In the genomic region with DNA sequence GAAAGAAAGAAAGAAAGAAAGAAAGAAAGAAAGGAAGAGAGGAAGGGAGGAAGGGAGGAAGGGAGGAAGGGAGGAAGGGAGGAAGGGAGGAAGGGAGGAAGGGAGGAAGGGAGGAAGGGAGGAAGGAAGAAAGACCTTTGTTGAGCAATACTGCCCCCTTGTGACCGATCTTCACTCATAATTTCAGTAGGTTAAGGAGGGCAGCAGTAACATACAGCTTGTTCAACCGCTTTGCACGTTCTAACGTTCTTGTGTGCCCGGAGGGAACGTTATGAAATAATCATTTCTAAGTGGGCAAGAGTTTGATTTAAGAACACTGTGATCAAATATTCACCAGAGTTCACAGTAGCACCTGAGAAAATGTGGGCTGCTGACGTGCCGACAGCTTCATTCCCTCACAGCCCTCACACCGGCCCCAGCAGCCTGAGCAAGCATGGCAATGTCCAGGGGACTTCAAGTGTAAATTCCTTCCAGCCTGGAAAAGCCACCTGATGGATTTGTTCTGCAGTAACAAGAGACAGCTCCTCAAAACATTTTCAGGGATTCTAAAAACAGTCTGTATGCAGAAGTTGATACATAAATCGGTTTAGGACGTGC, we compare ENCODE assay signal across 9 mouse cellular contexts. TPM values are rescaled to one million over a fixed set of nuclear protein-coding genes. Genes with fewer than 3 reads are reported as not detected.
A peak's percentile ranks its signal among the peaks of the same experiment; 100 is the strongest.
DNase-seq lines count a peak whose midpoint lies in the region; ATAC-seq and TF ChIP-seq lines count a peak whose summit lies in the region.
"Had no signal": no experiment of that assay in that cellular context is flagged by ENCODE, and none has a peak within 500 bp of the region (broad histone marks: within the 10 kb centered on the region; RNA-seq: fewer than 3 reads in every experiment).

No protein-coding gene starts in this region.

- 56% methylated on average over 11 of the region's 11 CpGs for WGBS in forebrain, postnatal 0 days
- WGBS in forebrain, embryonic 15.5 days: 58% methylated on average over 11 of the region's 11 CpGs
- WGBS in midbrain, postnatal 0 days: 48% methylated on average over 11 of the region's 11 CpGs
- WGBS in midbrain, embryonic 15.5 days: 54% methylated on average over 11 of the region's 11 CpGs
- 57% methylated on average over 11 of the region's 11 CpGs for WGBS in midbrain, embryonic 11.5 days

- intact Hi-C loops in heart, postnatal 10 days (cut with DNase I): loop anchor here (2.0 to 10.0 kb wide), 4 partner anchors 360 to 770 kb away; no protein-coding TSS in a partner anchor

- H3K4me1 ChIP-seq in forebrain, postnatal 0 days (ENCODE audit: insufficient read depth): no peaks in the 10 kb centered on the region
- H3K4me1 ChIP-seq in forebrain, embryonic 15.5 days: no peaks in the 10 kb centered on the region
- H3K4me1 ChIP-seq in midbrain, postnatal 0 days (ENCODE audit: insufficient read depth, low read length): no peaks in the 10 kb centered on the region
- H3K4me1 ChIP-seq in midbrain, embryonic 15.5 days: no peaks in the 10 kb centered on the region
- H3K4me1 ChIP-seq in midbrain, embryonic 11.5 days (ENCODE audit: control insufficient read depth, insufficient read depth, low read length): no peaks in the 10 kb centered on the region
- H3K4me1 ChIP-seq: stomach, embryonic 15.5 days had no signal

- peak; percentile 71 for TF ChIP-seq CTCF in forebrain, postnatal 0 days (IDR thresholded peaks at IDR 0.05; ENCODE audit: low read depth)
- TF ChIP-seq CTCF in midbrain, postnatal 0 days (IDR thresholded peaks at IDR 0.05): peak; percentile 77

- no peak overlapping the region for H3K27ac ChIP-seq in forebrain, postnatal 0 days (ENCODE audit: low read depth, low read length)
- H3K27ac ChIP-seq in forebrain, embryonic 15.5 days (replicated peaks): no peak overlapping the region
- no peak overlapping the region for H3K27ac ChIP-seq in midbrain, postnatal 0 days (ENCODE audit: low read depth, low read length)
- H3K27ac ChIP-seq in midbrain, embryonic 15.5 days: no peak overlapping the region
- H3K27ac ChIP-seq in midbrain, embryonic 11.5 days (ENCODE audit: low read depth, low read length): no peak overlapping the region
- H3K27ac ChIP-seq: stomach, embryonic 15.5 days had no signal

- H3K9ac ChIP-seq in forebrain, postnatal 0 days: no peak overlapping the region
- H3K9ac ChIP-seq in forebrain, embryonic 15.5 days (replicated peaks): no peak overlapping the region
- no peak overlapping the region for H3K9ac ChIP-seq in midbrain, postnatal 0 days (replicated peaks; ENCODE audit: low read length, poor library complexity, severe bottlenecking)
- H3K9ac ChIP-seq in midbrain, embryonic 15.5 days: no peak overlapping the region
- no peak overlapping the region for H3K9ac ChIP-seq in midbrain, embryonic 11.5 days (ENCODE audit: low read length)
- H3K9ac ChIP-seq: stomach, embryonic 15.5 days had no signal

- no peaks in the 10 kb centered on the region for H3K9me3 ChIP-seq in forebrain, postnatal 0 days (ENCODE audit: low read length)
- H3K9me3 ChIP-seq in forebrain, embryonic 15.5 days: no peaks in the 10 kb centered on the region
- no peaks in the 10 kb centered on the region for H3K9me3 ChIP-seq in midbrain, postnatal 0 days (ENCODE audit: low read length)
- H3K9me3 ChIP-seq in midbrain, embryonic 15.5 days: no peaks in the 10 kb centered on the region
- no peaks in the 10 kb centered on the region for H3K9me3 ChIP-seq in midbrain, embryonic 11.5 days (ENCODE audit: control insufficient read depth, low read length)
- H3K9me3 ChIP-seq: stomach, embryonic 15.5 days had no signal

- DNase-seq in forebrain, postnatal 0 days: peak; percentile 75
- DNase-seq in midbrain, postnatal 0 days (ENCODE audit: low spot score): peak; percentile 72
- DNase-seq in c-Kit-positive CD71-positive TER-119-negative erythroid progenitor cells, embryonic 14.5 days (ENCODE audit: low read depth): peak; percentile 43
- peak; percentile 40 to 68 for DNase-seq in heart, postnatal 10 days
- DNase-seq in midbrain, embryonic 11.5 days (ENCODE audit: low spot score, missing footprints): no peak

- no peaks in the 10 kb centered on the region for H3K27me3 ChIP-seq in forebrain, postnatal 0 days (ENCODE audit: insufficient read depth, low read length)
- no peaks in the 10 kb centered on the region for H3K27me3 ChIP-seq in forebrain, embryonic 15.5 days
- no peaks in the 10 kb centered on the region for H3K27me3 ChIP-seq in midbrain, postnatal 0 days (ENCODE audit: insufficient read depth, low read length)
- no peaks in the 10 kb centered on the region for H3K27me3 ChIP-seq in midbrain, embryonic 15.5 days (replicated peaks)
- H3K27me3 ChIP-seq in midbrain, embryonic 11.5 days (ENCODE audit: control insufficient read depth, insufficient read depth, low read length): no peaks in the 10 kb centered on the region
- H3K27me3 ChIP-seq: stomach, embryonic 15.5 days had no signal

- no peak overlapping the region for H3K4me3 ChIP-seq in forebrain, postnatal 0 days (ENCODE audit: low read depth, low read length)
- H3K4me3 ChIP-seq in forebrain, embryonic 15.5 days: no peak overlapping the region
- no peak overlapping the region for H3K4me3 ChIP-seq in midbrain, postnatal 0 days (ENCODE audit: low read depth, low read length)
- no peak overlapping the region for H3K4me3 ChIP-seq in midbrain, embryonic 15.5 days
- no peak overlapping the region for H3K4me3 ChIP-seq in midbrain, embryonic 11.5 days (ENCODE audit: low read depth, low read length)
- H3K4me3 ChIP-seq: stomach, embryonic 15.5 days had no signal

- no peaks in the 10 kb centered on the region for H3K36me3 ChIP-seq in forebrain, postnatal 0 days (ENCODE audit: insufficient read depth)
- H3K36me3 ChIP-seq in forebrain, embryonic 15.5 days: no peaks in the 10 kb centered on the region
- H3K36me3 ChIP-seq in midbrain, postnatal 0 days (ENCODE audit: insufficient read depth, low read length): no peaks in the 10 kb centered on the region
- H3K36me3 ChIP-seq in midbrain, embryonic 15.5 days (replicated peaks): no peaks in the 10 kb centered on the region
- H3K36me3 ChIP-seq in midbrain, embryonic 11.5 days (ENCODE audit: control insufficient read depth, insufficient read depth, low read length): no peaks in the 10 kb centered on the region
- H3K36me3 ChIP-seq: stomach, embryonic 15.5 days had no signal

- H3K4me2 ChIP-seq in forebrain, postnatal 0 days (ENCODE audit: low read depth): no peak overlapping the region
- no peak overlapping the region for H3K4me2 ChIP-seq in forebrain, embryonic 15.5 days (replicated peaks)
- H3K4me2 ChIP-seq in midbrain, postnatal 0 days (ENCODE audit: low read depth, low read length, poor library complexity, severe bottlenecking): no peak overlapping the region
- no peak overlapping the region for H3K4me2 ChIP-seq in midbrain, embryonic 15.5 days
- H3K4me2 ChIP-seq in midbrain, embryonic 11.5 days: no peak overlapping the region
- H3K4me2 ChIP-seq: stomach, embryonic 15.5 days had no signal

- no peak for ATAC-seq in forebrain, postnatal 0 days
- ATAC-seq in forebrain, embryonic 15.5 days (replicated peaks): no peak
- ATAC-seq in midbrain, postnatal 0 days (ENCODE audit: low FRiP score): no peak
- no peak for ATAC-seq in midbrain, embryonic 15.5 days (replicated peaks)
- peak; percentile 64 for ATAC-seq in megakaryocyte, adult 5-6 weeks (ENCODE audit: poor library complexity, severe bottlenecking)
- no peak for ATAC-seq in midbrain, embryonic 11.5 days (ENCODE audit: low FRiP score)

RNA-seq across cellular contexts. Expression of a gene that starts 26.2 kb away (rescaled TPM):
- total RNA-seq in forebrain, postnatal 0 days (2014; rRNA removed): 35.2 and 49.2 TPM in 2 replicates
- 54.0 and 59.1 TPM in 2 replicates for polyA plus RNA-seq in forebrain, postnatal 0 days (2015; fragmentation: Nextera tagmentation; extraction: Ambion mirVana)
- 71.5 and 72.4 TPM in 2 replicates for polyA plus RNA-seq in forebrain, embryonic 15.5 days (2015; fragmentation: Nextera tagmentation; extraction: Ambion mirVana)
- 25.4 and 27.3 TPM in 2 replicates for total RNA-seq in midbrain, postnatal 0 days (2014; rRNA removed)
- polyA plus RNA-seq in midbrain, postnatal 0 days (2015; fragmentation: Nextera tagmentation; extraction: Ambion mirVana): 50.9 and 53.7 TPM in 2 replicates
- 62.0 and 70.2 TPM in 2 replicates for polyA plus RNA-seq in midbrain, embryonic 15.5 days (2015; fragmentation: Nextera tagmentation; extraction: Ambion mirVana)
- total RNA-seq in heart, postnatal 10 days (2021): 10 to 100 TPM; 23.8 to 30.0 TPM
- 20.2 and 21.6 TPM in 2 replicates for total RNA-seq in megakaryocyte, adult 5-6 weeks (2015)
- 19.3 and 32.2 TPM in 2 replicates for total RNA-seq in megakaryocyte, adult 5-6 weeks (2017)
- 94.6 and 107 TPM in 2 replicates for polyA plus RNA-seq in midbrain, embryonic 11.5 days (2014; fragmentation: Nextera tagmentation; extraction: Ambion mirVana)
